Mouse (Mus musculus) layer of hippocampus, adult 8-10 months (tissue): ENCODE measurements at regions not wholly inside any gene's neighbourhood (a gene's known extent, or its start where the extent isn't known, plus 50 kb on each side); places are given as distances from the start of the nearest gene placed in this dataset.

Experiments
- DNase-seq, 2 experiments: peaks; one replicate each; pipeline ENCODE4 v3.0.0; 2022; ENCODE audit warnings: low spot score in 2 of 2

DNA sequence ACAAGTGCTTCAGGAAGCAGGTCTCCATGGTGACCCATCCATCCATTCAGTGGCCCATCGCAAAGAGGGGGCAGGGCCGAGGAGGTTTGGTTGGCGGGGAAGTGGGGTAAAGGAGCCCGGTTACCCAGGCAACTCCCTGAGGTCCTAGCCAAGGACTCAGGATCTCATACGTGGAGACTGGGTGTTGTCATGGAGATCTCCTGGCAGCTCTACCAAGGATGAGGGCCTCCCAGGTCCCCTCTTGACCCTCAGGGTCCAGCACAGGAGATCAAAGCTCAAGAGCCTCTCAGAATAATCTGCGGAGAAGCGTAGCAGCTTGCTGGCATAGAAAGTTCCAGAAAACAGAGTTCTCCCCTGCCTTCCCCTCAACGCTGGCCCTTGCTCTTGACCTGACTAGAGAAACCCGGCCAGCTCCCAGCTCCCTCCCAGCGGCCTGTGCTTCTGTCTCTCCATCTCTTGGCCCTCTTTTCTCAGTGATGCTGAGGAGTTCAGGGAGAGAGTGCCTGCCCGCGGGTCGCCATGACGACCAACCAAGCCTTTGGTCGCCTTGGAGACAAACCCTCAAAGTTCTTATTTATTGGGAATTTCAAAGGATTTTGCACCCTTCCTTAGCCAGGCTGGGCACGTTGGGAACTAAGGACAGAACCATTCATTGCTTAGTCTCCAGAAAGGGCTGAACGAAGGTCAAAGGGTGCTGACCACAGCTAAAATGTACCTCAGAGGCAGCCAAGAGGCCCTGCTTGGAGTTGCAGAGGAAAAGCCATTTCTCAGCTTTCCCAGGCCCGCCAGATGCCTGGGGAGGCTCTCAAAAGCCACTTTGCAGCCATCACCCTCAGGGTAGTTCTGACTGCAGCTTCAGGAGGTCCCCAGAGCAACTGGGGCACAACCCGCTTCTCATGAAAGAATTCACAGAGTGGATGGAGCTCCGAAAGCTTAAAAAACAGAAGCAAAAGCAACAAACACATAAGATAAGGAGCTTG lies 60.0 kb downstream of the Ubiad1 start:
- DNase-seq, result peak; percentile 86 to 88

DNA sequence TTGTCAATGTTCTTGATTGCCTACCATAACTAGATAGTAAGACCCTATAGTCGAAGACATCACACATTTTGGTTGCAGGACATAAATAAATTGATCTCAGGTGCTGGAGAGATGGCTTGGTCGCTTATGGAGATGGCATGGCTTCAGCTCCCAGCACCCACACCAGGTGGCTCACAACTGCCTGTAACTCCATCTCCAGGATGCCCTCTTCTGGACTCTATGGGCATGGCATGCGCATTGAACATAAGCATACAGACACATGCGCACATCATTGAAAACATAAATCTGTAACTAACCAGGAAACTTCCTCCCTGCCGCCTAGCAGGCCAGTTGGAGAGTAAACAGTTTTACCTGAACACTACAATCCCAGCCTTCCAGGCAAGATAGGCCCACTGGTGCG lies 64.0 kb downstream of the Ubiad1 start:
- DNase-seq, result no peak

DNA sequence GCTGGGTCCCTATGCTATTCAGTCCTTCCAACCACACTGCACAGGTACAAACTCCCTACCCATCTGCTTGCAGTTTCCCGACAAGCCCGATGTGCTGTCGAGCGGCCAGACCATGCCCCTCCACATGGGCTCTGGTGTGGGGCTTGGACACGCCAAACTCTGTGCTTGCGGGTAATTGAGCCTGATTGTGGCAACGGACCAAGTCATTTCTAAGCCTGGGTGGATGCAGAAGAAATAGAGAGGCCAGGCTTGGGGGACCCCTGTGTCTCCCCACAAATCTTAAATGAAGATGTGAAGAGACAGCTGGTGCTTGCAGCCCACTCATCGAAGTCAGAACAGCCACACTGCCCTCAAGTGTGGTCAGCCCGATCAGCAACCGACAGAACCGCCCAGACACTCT lies 66.1 kb downstream of the Ubiad1 start:
- no peak for DNase-seq

DNA sequence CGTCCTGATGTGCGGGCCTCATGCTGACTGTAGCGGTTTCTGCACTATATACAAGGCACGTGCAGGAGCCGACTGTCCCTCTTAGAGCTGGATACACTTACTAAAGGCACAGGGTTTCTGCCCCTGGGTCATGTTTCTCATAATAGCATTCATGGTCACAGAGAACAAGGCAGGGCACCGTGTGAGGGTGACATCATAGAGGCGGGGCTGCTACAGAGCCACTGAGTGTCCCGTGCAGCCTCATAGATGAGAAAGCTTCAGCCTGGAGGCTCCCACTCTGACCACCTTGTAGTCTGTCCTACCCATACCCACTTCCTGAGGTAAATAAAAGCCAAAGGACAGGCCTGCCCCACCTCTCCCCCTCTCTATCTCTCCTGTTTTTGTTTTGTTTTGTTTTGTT lies 67.2 kb downstream of the Ubiad1 start:
- no peak for DNase-seq

DNA sequence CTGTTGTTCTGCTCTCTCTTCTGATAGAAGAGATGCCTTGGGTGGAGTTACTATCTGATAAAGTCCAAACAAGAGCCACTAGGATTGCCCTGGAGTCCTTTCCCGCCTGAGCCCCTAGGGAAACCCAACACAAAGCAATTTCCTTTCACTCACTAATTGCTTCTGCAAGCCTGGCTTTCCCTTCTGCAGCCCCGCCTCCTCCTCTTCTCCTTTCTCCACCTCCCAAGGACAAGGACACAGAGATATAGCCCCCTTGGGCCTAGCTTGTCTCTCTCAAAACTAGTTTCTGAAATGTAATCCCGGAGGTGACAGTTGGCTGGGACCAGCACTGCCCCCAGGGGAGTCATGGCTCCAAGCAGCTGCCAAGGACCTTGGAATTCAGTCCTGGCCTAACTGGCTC lies 68.1 kb downstream of the Ubiad1 start:
- DNase-seq, result no peak

DNA sequence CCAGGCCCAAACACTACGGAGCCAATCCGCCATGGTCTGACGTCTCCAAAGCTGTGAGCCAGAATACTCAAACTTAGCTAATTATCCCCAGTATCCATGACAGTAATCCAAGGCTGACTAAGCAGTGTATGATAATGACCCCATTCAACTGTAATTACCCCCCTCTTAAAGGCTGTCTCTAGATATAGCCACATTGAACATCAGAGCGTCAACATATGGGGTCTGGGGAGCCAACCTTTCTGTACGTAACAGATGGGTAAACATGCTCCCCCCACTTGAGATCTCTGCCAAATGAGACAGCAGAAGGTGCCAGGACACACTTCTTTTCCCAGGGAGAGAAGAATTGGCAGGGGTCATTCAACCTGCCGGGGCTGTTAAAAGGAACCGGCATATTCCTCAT lies 73.1 kb downstream of the Ubiad1 start:
- no peak for DNase-seq

DNA sequence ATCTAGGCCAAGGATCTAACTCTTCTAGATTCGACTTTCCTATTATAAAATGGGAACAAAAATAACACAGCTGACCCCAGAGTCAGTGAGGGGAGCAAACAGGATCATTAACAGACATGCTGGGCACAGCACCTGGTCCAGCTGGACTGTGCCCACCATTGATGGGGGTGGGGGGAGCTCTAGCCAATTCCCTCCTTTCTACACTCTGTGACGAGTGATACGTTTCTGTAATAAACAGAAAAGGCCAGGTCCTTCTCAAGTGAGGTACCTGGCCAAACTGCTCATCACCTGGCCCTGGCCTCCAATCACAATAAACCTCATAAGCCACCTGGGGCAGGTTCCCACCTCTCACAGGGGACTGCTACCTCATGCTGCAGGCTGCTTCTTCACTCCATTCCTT lies 76.9 kb downstream of the Ubiad1 start:
- DNase-seq, result no peak

DNA sequence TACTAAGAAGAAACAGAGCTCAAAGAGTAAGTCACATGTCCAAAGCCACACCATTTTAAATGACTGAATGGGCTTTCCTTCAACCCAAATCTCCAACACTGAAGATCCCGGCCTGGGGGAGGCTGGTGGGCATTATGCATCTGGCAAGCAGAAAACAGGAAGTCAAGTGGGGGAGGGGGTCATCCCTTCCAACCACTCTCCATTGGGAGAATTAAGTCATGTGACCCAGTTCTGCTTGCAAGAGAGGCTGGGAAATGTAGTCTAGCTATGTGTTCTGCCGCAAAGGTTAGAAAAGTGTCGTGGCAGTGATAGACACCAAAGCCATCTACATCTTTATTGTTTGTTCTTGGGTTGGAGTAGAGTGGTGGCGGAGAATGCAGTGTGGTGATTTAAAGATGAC lies 78.0 kb upstream of the Disp3 start:
- DNase-seq, result no peak

DNA sequence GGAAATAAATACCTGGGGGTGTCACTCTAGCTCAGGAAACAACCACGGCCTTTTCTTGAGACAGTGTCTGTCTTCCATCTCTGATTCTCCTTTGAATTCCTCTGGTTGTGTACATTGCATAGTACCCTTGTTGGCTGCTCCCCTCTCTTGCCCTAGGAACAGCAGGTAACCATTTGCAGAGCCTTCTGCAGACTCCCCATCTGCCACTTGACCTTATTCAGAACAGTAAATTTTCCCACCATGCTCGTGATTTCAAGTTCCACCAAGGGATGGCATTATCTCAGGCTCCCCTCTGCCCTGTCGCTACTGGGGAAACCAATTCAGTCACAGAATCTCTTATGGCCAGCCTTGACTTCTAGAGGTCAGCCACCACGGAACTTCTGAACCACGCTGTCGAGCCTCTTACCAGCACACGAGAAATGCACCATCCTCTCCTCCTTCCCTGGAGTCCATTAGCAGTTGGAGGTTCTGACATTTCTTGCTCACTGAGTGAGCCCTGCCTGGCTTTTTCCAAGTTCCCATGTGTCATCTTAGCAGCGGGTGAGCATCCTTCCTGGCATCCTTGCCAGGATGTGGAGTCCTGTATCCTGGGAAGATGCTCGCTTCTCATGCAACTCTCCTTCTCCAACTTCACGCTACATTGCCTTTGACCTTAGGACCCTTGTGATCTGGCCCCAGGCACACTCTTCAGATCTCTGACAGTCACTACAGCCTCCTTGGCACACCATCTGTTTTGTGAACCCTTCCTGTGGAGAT lies 75.8 kb upstream of the Disp3 start:
- no peak for DNase-seq

DNA sequence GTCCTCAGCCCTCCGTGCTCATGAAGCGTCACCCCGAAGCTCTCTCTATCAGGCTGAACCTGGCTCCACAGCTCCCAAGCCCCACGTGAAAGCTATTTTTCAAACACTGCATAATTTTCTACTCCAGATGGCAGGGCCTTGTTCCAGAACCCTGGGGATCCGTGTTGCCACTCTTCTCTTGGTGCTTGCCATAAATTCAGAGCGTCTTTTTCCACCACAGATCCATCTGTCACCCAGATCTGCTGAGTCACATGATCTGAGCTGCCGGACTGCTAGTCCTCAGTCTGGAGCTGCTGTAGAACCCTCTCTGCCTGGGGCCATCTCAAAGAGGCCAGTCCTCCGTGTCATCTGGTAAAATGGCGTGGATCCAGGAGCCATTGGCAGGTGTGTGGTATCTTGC lies 73.2 kb upstream of the Disp3 start:
- DNase-seq, result peak; percentile 86 to 88

DNA sequence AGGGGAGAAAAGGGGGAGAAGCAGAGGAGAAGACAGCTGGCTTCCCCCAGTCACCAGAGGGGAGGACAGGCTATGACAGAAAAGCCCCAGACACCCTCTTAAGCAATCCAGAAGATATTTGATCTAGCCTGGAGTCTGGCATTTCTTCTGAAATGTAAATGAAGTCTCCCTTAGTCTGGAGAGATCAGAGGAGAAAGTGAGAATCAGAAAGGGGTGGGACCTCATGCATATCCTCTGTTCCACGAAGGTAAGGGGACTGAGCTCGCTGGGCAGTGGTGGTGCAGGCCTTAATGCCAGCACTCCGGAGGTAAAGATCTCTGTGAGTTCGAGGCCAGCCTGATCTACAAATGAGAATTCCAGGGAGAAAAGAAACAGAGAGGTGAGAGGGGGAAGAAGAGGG lies 70.6 kb upstream of the Disp3 start:
- DNase-seq, result no peak

DNA sequence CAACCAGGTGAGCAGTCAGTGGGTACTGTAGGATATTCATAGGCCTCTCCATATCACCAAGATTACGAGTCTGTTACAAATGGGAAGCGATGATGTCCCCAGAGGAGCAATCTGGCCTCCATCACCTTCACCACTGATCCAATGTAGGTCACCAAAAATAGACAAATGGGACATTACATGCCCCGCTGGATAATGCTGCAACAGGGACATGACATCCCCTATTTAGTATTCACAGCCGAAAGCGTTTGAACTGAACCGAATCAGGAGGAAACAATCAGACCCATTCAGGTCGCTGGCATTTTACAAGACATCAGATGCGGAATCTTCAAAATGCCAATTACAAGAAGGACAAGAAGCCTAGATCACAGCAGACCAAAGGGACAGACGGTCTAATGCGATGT lies 69.5 kb upstream of the Disp3 start:
- no peak for DNase-seq

DNA sequence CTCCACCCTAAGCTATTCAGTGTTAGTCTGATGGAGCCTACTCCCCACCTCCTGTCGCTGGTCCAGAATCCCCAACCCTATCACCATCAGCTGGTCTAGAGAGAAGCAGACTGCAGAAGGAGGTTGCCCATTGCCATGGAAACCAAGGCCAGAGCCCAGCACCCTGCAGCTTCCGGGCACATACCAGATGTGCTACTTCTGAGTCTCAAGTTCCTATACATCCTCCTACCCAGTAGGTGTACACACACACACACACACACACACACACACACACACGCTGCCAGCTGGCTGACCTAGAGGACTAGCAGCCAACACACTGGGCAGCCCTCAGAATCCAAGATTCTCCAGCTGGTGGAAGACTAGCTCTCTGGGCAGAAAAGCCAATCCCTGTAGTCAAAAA lies 68.9 kb upstream of the Disp3 start:
- peak in 1 of 2 experiments; percentile 28 for DNase-seq

DNA sequence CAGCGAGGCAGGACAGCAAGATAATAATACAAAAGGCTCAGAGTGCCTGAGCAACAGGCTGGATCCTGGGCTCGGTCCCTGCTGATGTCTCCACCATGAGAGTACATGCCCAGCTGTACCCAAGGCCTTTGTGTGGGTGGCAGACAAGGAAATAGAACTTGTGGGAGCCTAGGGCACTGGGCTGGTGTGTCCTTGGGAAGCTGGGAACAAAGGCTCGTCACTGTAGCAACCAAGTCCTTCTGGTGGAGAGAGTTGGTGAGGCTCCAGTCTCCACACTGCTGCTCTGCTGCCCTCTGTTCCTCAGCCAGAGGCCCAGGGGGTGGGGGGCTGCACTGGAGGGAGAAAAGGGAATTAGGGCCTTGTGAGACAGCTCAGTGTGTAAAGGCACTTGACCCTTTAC lies 66.2 kb upstream of the Disp3 start:
- no peak for DNase-seq

DNA sequence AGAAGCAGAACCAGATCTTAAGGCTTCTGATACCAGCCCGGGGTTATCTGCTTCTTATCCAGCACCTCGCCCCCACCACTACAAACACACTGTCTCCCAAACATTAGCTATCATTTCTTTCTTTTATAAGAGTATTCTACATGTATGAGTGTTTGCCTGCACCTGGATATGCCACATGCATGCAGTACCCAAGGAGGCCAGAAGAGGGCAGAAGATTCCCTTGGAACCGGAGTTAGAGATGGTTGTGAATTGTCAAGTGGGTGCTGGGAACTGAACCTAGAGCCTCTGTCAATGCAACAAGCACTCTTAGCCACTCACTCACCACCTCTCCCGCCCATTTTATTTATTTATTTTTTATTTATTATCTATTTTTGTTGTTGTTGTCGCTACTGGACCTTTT lies 64.9 kb upstream of the Disp3 start:
- no peak for DNase-seq

DNA sequence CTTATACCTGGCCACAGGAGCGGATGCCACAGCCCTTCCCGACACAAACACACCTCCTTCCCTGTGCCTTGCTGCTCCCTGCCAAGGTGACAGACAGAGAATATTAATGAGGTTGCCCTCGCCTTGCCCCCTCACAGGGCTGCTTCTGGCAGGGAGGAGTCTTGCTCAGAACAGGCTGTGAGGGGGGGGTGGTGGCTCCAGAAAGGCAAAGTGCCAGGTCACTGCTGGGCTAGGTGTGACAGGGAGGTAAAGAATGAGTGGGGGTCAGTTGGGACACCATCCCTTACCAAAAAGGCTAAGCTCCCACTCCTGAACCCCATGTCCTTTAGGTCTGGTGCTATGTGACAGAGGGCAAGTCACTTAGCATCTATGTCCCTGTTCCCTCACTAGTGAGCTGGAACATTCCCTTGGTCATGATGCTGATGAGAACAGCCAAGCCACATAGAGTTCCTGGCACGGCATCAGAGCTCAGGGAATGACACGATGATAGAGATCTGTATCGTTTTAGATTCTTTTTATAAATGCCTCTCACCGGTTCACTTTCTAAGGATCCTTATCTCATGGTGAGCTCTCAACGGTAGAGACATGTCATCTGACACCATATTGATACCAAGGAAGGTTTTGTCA lies 53.9 kb upstream of the Disp3 start:
- DNase-seq, result no peak

DNA sequence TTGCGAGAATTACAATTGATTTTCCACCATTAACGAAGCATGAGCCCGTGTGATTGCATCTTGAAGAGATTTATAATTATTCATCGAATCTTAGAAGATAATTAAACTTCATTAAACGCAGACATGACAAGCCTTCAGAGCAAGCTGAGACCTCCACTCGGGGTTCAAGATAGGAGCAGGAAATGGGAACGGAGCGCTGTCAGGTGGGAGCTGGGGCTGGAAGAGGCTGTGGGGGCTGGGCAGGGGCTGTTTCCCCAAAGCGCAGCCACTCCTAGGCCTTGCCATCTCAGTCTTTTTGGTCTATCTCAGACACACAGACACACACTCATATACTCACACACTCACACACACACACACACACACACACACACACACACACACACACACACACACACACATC lies 52.6 kb upstream of the Disp3 start:
- no peak for DNase-seq

DNA sequence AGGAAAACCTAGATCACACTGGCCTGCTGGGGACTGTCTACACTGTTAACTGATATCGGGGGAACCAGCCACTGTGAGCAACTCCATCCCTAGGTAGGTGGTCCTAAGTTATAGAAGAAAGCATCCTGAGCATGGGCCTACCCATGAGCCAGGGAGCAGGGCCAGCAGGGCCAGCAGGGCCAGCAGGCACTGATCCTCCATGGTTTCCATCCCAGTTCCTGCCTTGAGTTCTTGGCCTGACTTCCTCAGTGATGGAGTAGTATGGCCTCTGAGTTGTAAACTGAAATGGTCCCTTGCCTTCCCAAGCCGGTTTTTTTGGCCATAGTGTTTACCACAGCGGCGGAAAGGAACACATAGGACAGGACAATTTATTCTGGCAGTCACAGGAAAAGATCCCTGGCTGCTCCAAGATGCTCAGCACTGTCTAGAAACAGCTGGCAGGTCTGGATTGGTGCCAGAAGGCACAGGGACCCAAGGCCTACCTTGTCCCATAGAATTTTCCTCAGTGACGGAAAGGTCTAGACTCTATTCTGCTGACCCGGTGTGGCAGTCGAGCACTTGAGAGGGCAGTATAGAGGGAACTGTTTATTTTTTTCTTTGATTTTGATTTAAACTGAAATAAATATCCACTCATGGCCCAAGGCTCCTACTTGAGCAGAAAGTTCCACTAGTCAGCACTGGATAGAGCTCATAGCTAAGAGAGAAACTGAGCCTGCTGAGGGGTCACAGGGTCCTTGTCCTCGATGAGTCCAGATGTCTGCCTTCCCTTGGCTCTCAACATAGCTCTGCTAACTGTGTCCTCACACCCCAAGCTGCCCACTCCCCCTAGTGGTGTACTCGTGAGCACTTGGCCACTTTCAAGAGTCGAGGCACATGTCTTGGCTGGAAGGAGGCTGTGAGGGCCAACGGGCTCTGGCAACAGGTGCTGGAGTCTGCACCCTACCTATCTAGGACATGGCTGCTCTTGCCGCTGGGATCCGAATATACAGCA lies 50.4 kb upstream of the Disp3 start:
- DNase-seq, result peak; percentile 37 to 52
